Mouse (Mus musculus): ENCODE measurements at regions not wholly inside any gene's neighbourhood (a gene's known extent, or its start where the extent isn't known, plus 50 kb on each side); places are given as distances from the start of the nearest gene placed in this dataset.

DNA sequence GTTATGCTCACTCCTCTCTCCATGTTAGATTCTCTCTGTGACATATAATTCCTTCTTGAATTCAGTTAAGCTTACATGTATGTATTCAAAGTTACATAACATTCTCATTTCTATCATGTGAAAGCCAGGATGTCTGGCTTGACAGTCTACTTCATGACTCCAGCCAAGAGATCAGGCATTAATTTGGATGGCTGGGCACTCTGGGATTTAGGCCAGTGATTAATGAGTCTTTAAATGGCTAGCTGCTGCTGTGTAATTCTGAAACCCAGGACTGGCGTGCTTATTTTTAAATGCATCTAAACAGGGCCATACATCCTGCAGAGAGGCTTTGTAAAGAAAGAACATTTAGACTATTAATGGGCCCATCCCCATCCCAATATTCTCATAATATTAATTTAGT, 60.9 kb upstream of the Gm10234 start:
- TF ChIP-seq EP300 (IDR thresholded peaks at IDR 0.05; ENCODE audit: low read length) (no peak), POLR2A (IDR thresholded peaks at IDR 0.05; ENCODE audit: low read depth, low read length) (no peak), RAD21 (IDR thresholded peaks at IDR 0.05; ENCODE audit: low read depth, low read length) (no peak), CTCF (conservative IDR thresholded peaks at IDR 0.05 in 1 of 2, IDR thresholded peaks at IDR 0.05 in 1 of 2; ENCODE audit: low read depth in 2 of 2, low read length in 2 of 2) (no peak), MAX (IDR thresholded peaks at IDR 0.05; ENCODE audit: low read length) (no peak), ZC3H11A (IDR thresholded peaks at IDR 0.05; ENCODE audit: low read depth, low read length) (no peak), ZMIZ1 (IDR thresholded peaks at IDR 0.05; ENCODE audit: low read depth, low read length) (no peak), ETS1 (conservative IDR thresholded peaks at IDR 0.05; ENCODE audit: low read depth, low read length) (no peak), ZNF384 (IDR thresholded peaks at IDR 0.05; ENCODE audit: low read depth, low read length) (no peak), POLR2AphosphoS2 (IDR thresholded peaks at IDR 0.05; ENCODE audit: low read depth, low read length) (no peak)
